Mouse (Mus musculus) NIH3T3 (cell line): ENCODE data around the gene Ikzf1.

Experiments
- DNase-seq: peaks from one replicate; pipeline ENCODE4 v3.0.0-alpha.2; 2012; ENCODE audit warnings: low read depth

Ikzf1 gene

GRCm38 (mm10) chr11:11766105-11766504 lies 81.3 kb downstream of the Ikzf1 start:
- DNase-seq: no peak

GRCm38 (mm10) chr11:11766736-11767135 lies 81.9 kb downstream of the Ikzf1 start:
- no peak for DNase-seq

GRCm38 (mm10) chr11:11768057-11768456 lies 83.3 kb downstream of the Ikzf1 start:
- no peak for DNase-seq

GRCm38 (mm10) chr11:11769281-11769680 lies 84.5 kb downstream of the Ikzf1 start:
- no peak for DNase-seq

- DNase-seq: no peak
Measured at GRCm38 (mm10) chr11:11770691-11771090, 85.9 kb downstream of the Ikzf1 start.

GRCm38 (mm10) chr11:11772196-11772595 lies 87.4 kb downstream of the Ikzf1 start:
- no peak for DNase-seq

- no peak for DNase-seq
Measured at GRCm38 (mm10) chr11:11774384-11774783, 89.6 kb downstream of the Ikzf1 start.

GRCm38 (mm10) chr11:11774893-11775292 lies 90.1 kb downstream of the Ikzf1 start:
- no peak for DNase-seq

- no peak for DNase-seq
Measured at GRCm38 (mm10) chr11:11776071-11776821, 91.4 kb downstream of the Ikzf1 start.

GRCm38 (mm10) chr11:11776822-11777174 lies 92.0 kb downstream of the Ikzf1 start:
- DNase-seq: no peak

- no peak for DNase-seq
Measured at GRCm38 (mm10) chr11:11777246-11777645, 92.4 kb downstream of the Ikzf1 start.

- DNase-seq: no peak
Measured at GRCm38 (mm10) chr11:11777796-11778195, 93.0 kb downstream of the Ikzf1 start.

GRCm38 (mm10) chr11:11778345-11778744 lies 93.5 kb downstream of the Ikzf1 start:
- no peak for DNase-seq

- no peak for DNase-seq
Measured at GRCm38 (mm10) chr11:11781728-11782127, 96.9 kb downstream of the Ikzf1 start.

GRCm38 (mm10) chr11:11785457-11785856 lies 100.7 kb downstream of the Ikzf1 start:
- peak; percentile 7 for DNase-seq

- DNase-seq: peak; percentile 93
Measured at GRCm38 (mm10) chr11:11788521-11788974, 103.7 kb downstream of the Ikzf1 start.

GRCm38 (mm10) chr11:11794626-11795025 lies 109.8 kb downstream of the Ikzf1 start:
- DNase-seq: no peak

- no peak for DNase-seq
Measured at GRCm38 (mm10) chr11:11798690-11799089, 113.9 kb downstream of the Ikzf1 start.

GRCm38 (mm10) chr11:11800304-11800703 lies 115.5 kb downstream of the Ikzf1 start:
- no peak for DNase-seq

- no peak for DNase-seq
Measured at GRCm38 (mm10) chr11:11801067-11801466, 116.3 kb downstream of the Ikzf1 start.

GRCm38 (mm10) chr11:11804421-11804820 lies 119.6 kb downstream of the Ikzf1 start:
- DNase-seq: no peak

GRCm38 (mm10) chr11:11805951-11806350 lies 121.1 kb downstream of the Ikzf1 start:
- no peak for DNase-seq

- no peak for DNase-seq
Measured at GRCm38 (mm10) chr11:11808035-11808819, 123.4 kb downstream of the Ikzf1 start.
